Comparison of ENCODE assay signal across 17 mouse cellular contexts in genomic region chr2:125354587-125354986, GRCm38 (mm10).
DNase-seq lines count a peak whose midpoint lies in the region; ATAC-seq and TF ChIP-seq lines count a peak whose summit lies in the region.
"Had no signal": no experiment of that assay in that cellular context is flagged by ENCODE, and none has a peak within 500 bp of the region (broad histone marks: within the 10 kb centered on the region; RNA-seq: fewer than 3 reads in every experiment).

No protein-coding gene starts in this region.

- no peak for TF ChIP-seq EP300 in lung, postnatal 0 days (IDR thresholded peaks at IDR 0.05)

- no peak overlapping the region for H3K9ac ChIP-seq in forebrain, embryonic 15.5 days (replicated peaks)
- no peak overlapping the region for H3K9ac ChIP-seq in heart, embryonic 16.5 days (ENCODE audit: low read length)
- H3K9ac ChIP-seq in lung, postnatal 0 days (replicated peaks; ENCODE audit: low read depth), result no peak overlapping the region
- H3K9ac ChIP-seq: embryonic facial prominence, embryonic 13.5 days; hindbrain, embryonic 12.5 days; intestine, embryonic 15.5 days; liver, embryonic 12.5 days; midbrain, embryonic 15.5 days had no signal

- H3K27ac ChIP-seq in forebrain, embryonic 15.5 days (replicated peaks), result no peak overlapping the region
- no peak overlapping the region for H3K27ac ChIP-seq in forebrain, embryonic 10.5 days
- peak overlapping the region; percentile 33 for H3K27ac ChIP-seq in heart, embryonic 16.5 days (ENCODE audit: low read length)
- peak overlapping the region; percentile 80 for H3K27ac ChIP-seq in lung, postnatal 0 days (ENCODE audit: low read length)
- H3K27ac ChIP-seq: embryonic facial prominence, embryonic 13.5 days; hindbrain, embryonic 12.5 days; liver, embryonic 12.5 days; macrophage; midbrain, embryonic 15.5 days had no signal

- DNase-seq in forebrain, embryonic 10.5 days (ENCODE audit: extremely low spot score, low spot score), result no peak
- no peak for DNase-seq in heart, postnatal 14 days
- DNase-seq in lung, postnatal 0 days (ENCODE audit: low spot score), result no peak
- DNase-seq in lung, postnatal 36 days, result no peak
- DNase-seq in spleen, adult 18-20 months, result no peak
- DNase-seq: cerebellum, adult 11 months; gastrocnemius, postnatal 25 days; thymus, postnatal 36 days had no signal

- H3K4me1 ChIP-seq in forebrain, embryonic 15.5 days, result peaks cover 12% of the 10 kb centered on the region
- peaks cover 6% of the 10 kb centered on the region; the same call in 1 of the 2 replicates for H3K4me1 ChIP-seq in forebrain, embryonic 10.5 days
- H3K4me1 ChIP-seq in heart, embryonic 16.5 days (ENCODE audit: control insufficient read depth, insufficient read depth, low read length), result peaks cover 18% of the 10 kb centered on the region
- peaks cover 3% of the 10 kb centered on the region; the same call in 1 of the 2 replicates for H3K4me1 ChIP-seq in lung, postnatal 0 days (ENCODE audit: insufficient read depth, low read depth, low read length)
- H3K4me1 ChIP-seq: hindbrain, embryonic 12.5 days; intestine, embryonic 15.5 days; liver, embryonic 12.5 days; midbrain, embryonic 15.5 days had no signal

- intact Hi-C loops in heart, postnatal 14 days (cut with DNase I), result no loop called here

- ATAC-seq in forebrain, embryonic 15.5 days (replicated peaks), result peak; percentile 51; the same call in 1 of the 2 replicates
- no peak for ATAC-seq in heart, embryonic 16.5 days (replicated peaks; ENCODE audit: extremely low read depth, insufficient read depth, low FRiP score)
- ATAC-seq in lung, postnatal 0 days, result no peak
- ATAC-seq: intestine, embryonic 15.5 days; liver, embryonic 12.5 days; midbrain, embryonic 15.5 days; Patski had no signal

- no peak for TF ChIP-seq CTCF in lung, postnatal 0 days (IDR thresholded peaks at IDR 0.05)

- H3K4me2 ChIP-seq in forebrain, embryonic 15.5 days (replicated peaks), result no peak overlapping the region
- no peak overlapping the region for H3K4me2 ChIP-seq in heart, embryonic 16.5 days (ENCODE audit: low read depth, low read length)
- no peak overlapping the region for H3K4me2 ChIP-seq in lung, postnatal 0 days (replicated peaks; ENCODE audit: low read depth, low read length)
- H3K4me2 ChIP-seq: embryonic facial prominence, embryonic 13.5 days; hindbrain, embryonic 12.5 days; intestine, embryonic 15.5 days; liver, embryonic 12.5 days; midbrain, embryonic 15.5 days had no signal

- no peaks in the 10 kb centered on the region for H3K9me3 ChIP-seq in forebrain, embryonic 15.5 days
- H3K9me3 ChIP-seq in forebrain, embryonic 10.5 days, result no peaks in the 10 kb centered on the region
- no peaks in the 10 kb centered on the region for H3K9me3 ChIP-seq in heart, embryonic 16.5 days (replicated peaks; ENCODE audit: control insufficient read depth, low read length)
- no peaks in the 10 kb centered on the region for H3K9me3 ChIP-seq in lung, postnatal 0 days (ENCODE audit: low read length)
- H3K9me3 ChIP-seq: embryonic facial prominence, embryonic 13.5 days; hindbrain, embryonic 12.5 days; intestine, embryonic 15.5 days; liver, embryonic 12.5 days; midbrain, embryonic 15.5 days had no signal

- no peaks in the 10 kb centered on the region for H3K27me3 ChIP-seq in forebrain, embryonic 15.5 days
- no peaks in the 10 kb centered on the region for H3K27me3 ChIP-seq in forebrain, embryonic 10.5 days (ENCODE audit: poor library complexity, severe bottlenecking)
- no peaks in the 10 kb centered on the region for H3K27me3 ChIP-seq in heart, embryonic 16.5 days (ENCODE audit: control insufficient read depth, insufficient read depth, low read length)
- no peaks in the 10 kb centered on the region for H3K27me3 ChIP-seq in lung, postnatal 0 days (replicated peaks; ENCODE audit: insufficient read depth, low read length)
- H3K27me3 ChIP-seq: embryonic facial prominence, embryonic 13.5 days; hindbrain, embryonic 12.5 days; intestine, embryonic 15.5 days; liver, embryonic 12.5 days; midbrain, embryonic 15.5 days; Patski had no signal

- peaks cover 1% of the 10 kb centered on the region; the same call in 1 of the 2 replicates for H3K36me3 ChIP-seq in forebrain, embryonic 15.5 days
- peaks cover 19% of the 10 kb centered on the region for H3K36me3 ChIP-seq in forebrain, embryonic 10.5 days (replicated peaks)
- H3K36me3 ChIP-seq in heart, embryonic 16.5 days (ENCODE audit: control insufficient read depth, insufficient read depth), result peaks cover 3% of the 10 kb centered on the region; the same call in 1 of the 2 replicates
- no peaks in the 10 kb centered on the region for H3K36me3 ChIP-seq in lung, postnatal 0 days (ENCODE audit: insufficient read depth, low read length)
- H3K36me3 ChIP-seq: liver, embryonic 12.5 days; midbrain, embryonic 15.5 days had no signal

- 63% methylated on average over 11 of the region's 11 CpGs for WGBS in forebrain, embryonic 15.5 days
- WGBS in forebrain, embryonic 10.5 days, result 88% methylated on average over 11 of the region's 11 CpGs
- WGBS in heart, embryonic 16.5 days, result 85% methylated on average over 11 of the region's 11 CpGs
- 73% methylated on average over 11 of the region's 11 CpGs for WGBS in lung, postnatal 0 days

- H3K4me3 ChIP-seq in forebrain, embryonic 15.5 days, result no peak overlapping the region
- no peak overlapping the region for H3K4me3 ChIP-seq in forebrain, embryonic 10.5 days
- H3K4me3 ChIP-seq in heart, embryonic 16.5 days (ENCODE audit: low read length), result no peak overlapping the region
- H3K4me3 ChIP-seq in lung, postnatal 0 days (ENCODE audit: low read depth, low read length), result no peak overlapping the region
- H3K4me3 ChIP-seq: embryonic facial prominence, embryonic 13.5 days; hindbrain, embryonic 12.5 days; intestine, embryonic 15.5 days; liver, embryonic 12.5 days; midbrain, embryonic 15.5 days had no signal

Comparison
In these comparisons a context has a peak if more than half of its experiments do, and no peak if none do; other contexts are left out.
1. H3K27ac ChIP-seq: peak in heart, embryonic 16.5 days (single experiment) and lung, postnatal 0 days (single experiment); none in forebrain, embryonic 15.5 days (single experiment) and forebrain, embryonic 10.5 days (single experiment).